Mouse (Mus musculus): ENCODE measurements around the gene Slc15a4. TPM values are rescaled to one million over a fixed set of nuclear protein-coding genes. Genes with fewer than 3 reads are reported as not detected.

Slc15a4 gene
- polyA plus RNA-seq, 1 experiment from 2014 or later: 11.3 TPM

DNA sequence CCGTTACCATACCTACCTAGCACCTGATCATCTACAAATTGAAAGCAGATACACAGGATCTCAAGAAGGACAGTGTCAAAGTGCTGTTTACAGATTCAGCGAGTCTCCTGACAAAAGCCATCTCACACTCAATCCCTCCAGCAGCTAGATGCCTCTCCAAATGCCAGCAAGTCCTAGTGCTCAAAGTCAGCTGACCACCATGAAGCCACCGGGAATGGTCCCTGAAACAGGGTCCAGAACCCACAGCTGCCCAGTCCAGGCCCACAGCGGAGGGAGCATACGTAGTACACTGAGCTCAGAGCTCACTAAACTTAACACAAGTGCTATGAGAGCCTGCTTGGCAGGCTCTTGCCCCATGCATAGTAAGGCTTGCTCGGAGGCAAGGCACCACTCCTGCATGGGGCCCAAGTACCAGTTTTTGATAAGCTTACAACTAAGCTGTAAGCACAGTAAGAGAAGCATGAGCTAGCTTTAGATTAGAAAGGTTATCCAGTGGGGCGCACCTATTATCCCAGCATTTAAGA lies 23.4 kb downstream of the Slc15a4 start:
- peaks cover 43% of the 10 kb centered on the region for H3K4me1 ChIP-seq (ENCODE audit: insufficient read depth)
- H3K36me3 ChIP-seq (replicated peaks; ENCODE audit: insufficient read depth, low read length): peaks cover 41% of the 10 kb centered on the region
- no peak for ATAC-seq

DNA sequence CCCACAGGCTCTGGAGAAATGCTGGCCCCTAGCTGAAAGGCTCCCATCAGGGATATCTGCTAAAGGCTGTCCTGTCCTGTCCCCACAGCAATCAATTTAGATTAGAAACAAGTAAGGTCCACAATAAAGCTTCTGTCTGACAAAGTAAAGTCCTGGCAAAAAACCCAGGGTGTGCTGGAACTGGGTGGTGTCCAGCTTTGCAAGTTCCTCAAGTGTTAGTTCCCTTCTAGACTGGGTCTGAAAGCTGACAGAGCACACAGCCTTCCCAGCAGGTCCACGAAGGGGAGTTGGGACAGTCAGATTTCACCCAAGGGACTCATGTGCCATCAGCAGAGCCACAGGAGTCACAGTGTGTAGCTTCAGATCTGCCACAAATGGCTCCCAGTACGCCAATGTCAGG lies 25.2 kb downstream of the Slc15a4 start:
- no peaks in the 10 kb centered on the region for H3K27me3 ChIP-seq (ENCODE audit: insufficient read depth, low read length)
- DNase-seq: no peak
- peaks cover 58% of the 10 kb centered on the region for H3K36me3 ChIP-seq (replicated peaks; ENCODE audit: insufficient read depth, low read length)
- no peak overlapping the region for H3K27ac ChIP-seq (ENCODE audit: low read depth)
- H3K4me2 ChIP-seq (ENCODE audit: low read depth, low read length): no peak overlapping the region
- H3K4me1 ChIP-seq (ENCODE audit: insufficient read depth): peaks cover 31% of the 10 kb centered on the region
- no peak for ATAC-seq
- TF ChIP-seq CTCF (IDR thresholded peaks at IDR 0.05; ENCODE audit: low read depth): no peak
- TF ChIP-seq EP300 (IDR thresholded peaks at IDR 0.05; ENCODE audit: low read depth): no peak
- 77% methylated on average over 2 of the region's 2 CpGs for WGBS (ENCODE audit: insufficient replicate concordance)
- no peak overlapping the region for H3K9ac ChIP-seq (replicated peaks)
- no peaks in the 10 kb centered on the region for H3K9me3 ChIP-seq (ENCODE audit: low read length)
- H3K4me3 ChIP-seq (ENCODE audit: low read depth, low read length): no peak overlapping the region

More for the DNA sequence above, 23.4 kb downstream of the Slc15a4 start:
- H3K4me2 ChIP-seq (ENCODE audit: low read depth, low read length): 0 out of 2 replicates have a peak overlapping the region, but pooled peaks have one; percentile 6
- TF ChIP-seq EP300 (IDR thresholded peaks at IDR 0.05; ENCODE audit: low read depth) (no peak), CTCF (IDR thresholded peaks at IDR 0.05; ENCODE audit: low read depth) (no peak)
- no peaks in the 10 kb centered on the region for H3K27me3 ChIP-seq (ENCODE audit: insufficient read depth, low read length)
- DNase-seq: no peak
- H3K27ac ChIP-seq (ENCODE audit: low read depth): peak overlapping the region; percentile 91; the same call in 1 of the 2 replicates
- 0 out of 2 replicates have a peak overlapping the region, but pooled peaks have one; percentile 7 for H3K9ac ChIP-seq (replicated peaks)
- 81% methylated on average over 7 of the region's 7 CpGs for WGBS (ENCODE audit: insufficient replicate concordance)
- no peaks in the 10 kb centered on the region for H3K9me3 ChIP-seq (ENCODE audit: low read length)
- H3K4me3 ChIP-seq (ENCODE audit: low read depth, low read length): no peak overlapping the region

DNA sequence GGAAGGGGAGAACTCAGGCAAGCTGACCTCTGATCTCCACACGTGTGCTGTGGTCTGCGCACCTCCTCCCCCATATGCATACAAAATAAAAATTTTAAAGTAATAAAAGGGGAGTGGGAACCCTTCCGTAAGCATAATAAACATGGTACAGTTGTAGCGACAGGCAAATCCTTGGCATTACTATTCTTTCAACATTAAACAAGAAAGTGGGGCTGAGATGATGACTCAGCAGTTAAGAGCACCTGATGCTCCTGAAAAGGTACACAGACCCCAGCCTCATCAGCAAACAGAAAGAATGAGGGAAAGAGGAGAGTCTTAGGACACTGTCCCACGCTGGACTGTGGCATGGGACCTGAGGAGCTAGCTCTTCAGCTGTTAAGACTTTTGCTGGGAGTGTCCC lies 29.7 kb downstream of the Slc15a4 start:
- Histone ChIP-seq H3K4me1 (ENCODE audit: insufficient read depth) (no peaks in the 10 kb centered on the region), H3K4me2 (ENCODE audit: low read depth, low read length) (no peak overlapping the region), H3K36me3 (replicated peaks; ENCODE audit: insufficient read depth, low read length) (peaks cover 93% of the 10 kb centered on the region), H3K9me3 (ENCODE audit: low read length) (no peaks in the 10 kb centered on the region), H3K4me3 (ENCODE audit: low read depth, low read length) (no peak overlapping the region), H3K27me3 (ENCODE audit: insufficient read depth, low read length) (no peaks in the 10 kb centered on the region), H3K9ac (replicated peaks) (no peak overlapping the region), H3K27ac (ENCODE audit: low read depth) (no peak overlapping the region)
- no peak for DNase-seq
- TF ChIP-seq CTCF (IDR thresholded peaks at IDR 0.05; ENCODE audit: low read depth): no peak
- TF ChIP-seq EP300 (IDR thresholded peaks at IDR 0.05; ENCODE audit: low read depth): no peak
- WGBS (ENCODE audit: insufficient replicate concordance): 88% methylated on average over 5 of the region's 5 CpGs
- ATAC-seq: no peak

DNA sequence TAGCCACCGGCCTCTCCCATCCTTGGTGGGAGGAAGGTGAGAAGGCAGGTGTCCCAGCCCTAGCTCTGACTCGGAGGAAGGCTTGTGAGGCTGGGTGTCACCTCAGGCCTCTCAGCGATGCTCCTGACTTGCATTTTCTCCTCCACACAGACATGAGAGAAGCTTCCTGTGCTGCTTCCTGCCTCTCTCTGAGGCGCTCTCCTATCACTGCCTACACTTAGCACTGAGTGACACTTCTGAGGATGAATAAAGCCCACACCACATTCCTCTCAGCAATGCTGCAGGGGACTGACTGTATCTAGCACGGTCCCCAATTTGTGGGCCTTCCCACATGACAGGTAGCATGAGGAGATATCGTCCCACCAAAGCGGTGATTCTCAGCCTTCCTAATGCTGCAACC lies 35.8 kb downstream of the Slc15a4 start:
- ATAC-seq: no peak
- H3K36me3 ChIP-seq (replicated peaks; ENCODE audit: insufficient read depth, low read length): peaks cover 87% of the 10 kb centered on the region
- WGBS (ENCODE audit: insufficient replicate concordance): 83% methylated on average over 7 of the region's 7 CpGs

DNA sequence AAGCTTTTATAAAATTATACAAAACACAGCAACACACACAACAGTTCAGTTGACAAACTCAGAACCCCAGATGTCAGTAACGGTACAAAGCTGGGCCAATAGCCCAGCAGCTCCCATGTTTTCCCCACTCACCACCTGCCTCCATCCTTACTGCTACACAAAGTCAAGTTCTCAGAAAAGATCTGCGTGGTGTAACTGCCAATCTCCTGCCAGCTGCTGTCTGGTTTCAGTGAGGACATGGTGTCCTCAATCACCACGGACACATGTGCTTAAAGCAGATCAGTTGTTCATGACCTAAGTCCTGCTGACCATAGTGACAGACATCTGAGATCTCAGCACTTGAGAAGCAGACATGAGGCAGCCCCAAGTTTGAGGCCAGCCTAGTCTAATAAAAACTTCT lies 37.0 kb downstream of the Slc15a4 start:
- H3K36me3 ChIP-seq (replicated peaks; ENCODE audit: insufficient read depth, low read length): peaks cover 82% of the 10 kb centered on the region
- no peaks in the 10 kb centered on the region for H3K9me3 ChIP-seq (ENCODE audit: low read length)

More for the DNA sequence above, 35.8 kb downstream of the Slc15a4 start:
- Histone ChIP-seq H3K4me2 (ENCODE audit: low read depth, low read length) (no peak overlapping the region), H3K4me1 (ENCODE audit: insufficient read depth) (no peaks in the 10 kb centered on the region), H3K9ac (replicated peaks) (no peak overlapping the region), H3K27me3 (ENCODE audit: insufficient read depth, low read length) (no peaks in the 10 kb centered on the region), H3K4me3 (ENCODE audit: low read depth, low read length) (no peak overlapping the region), H3K9me3 (ENCODE audit: low read length) (no peaks in the 10 kb centered on the region), H3K27ac (ENCODE audit: low read depth) (no peak overlapping the region)
- no peak for TF ChIP-seq EP300 (IDR thresholded peaks at IDR 0.05; ENCODE audit: low read depth)
- no peak for TF ChIP-seq CTCF (IDR thresholded peaks at IDR 0.05; ENCODE audit: low read depth)
- no peak for DNase-seq

DNA sequence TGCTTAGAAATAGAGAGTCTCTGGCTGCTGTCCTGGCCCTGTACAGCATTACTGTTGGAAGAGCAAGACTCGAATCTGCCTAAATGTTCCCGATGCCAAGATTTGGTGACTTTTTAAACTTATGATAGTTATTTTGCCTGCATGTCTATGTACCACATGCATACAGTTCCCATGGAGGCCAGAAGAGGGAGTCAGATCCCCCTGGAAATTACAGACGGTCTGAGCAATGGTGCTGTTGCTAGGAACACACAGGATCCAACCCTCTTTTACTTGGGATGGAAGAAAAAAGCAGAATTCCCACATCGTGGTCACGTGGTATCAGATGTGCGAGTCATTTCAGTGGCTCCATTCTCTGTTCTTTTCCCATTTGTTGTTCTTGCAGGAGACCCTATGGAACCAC lies 39.8 kb downstream of the Slc15a4 start:
- Histone ChIP-seq H3K27ac (ENCODE audit: low read depth) (no peak overlapping the region), H3K36me3 (replicated peaks; ENCODE audit: insufficient read depth, low read length) (peaks cover 55% of the 10 kb centered on the region), H3K4me1 (ENCODE audit: insufficient read depth) (no peaks in the 10 kb centered on the region), H3K4me2 (ENCODE audit: low read depth, low read length) (no peak overlapping the region), H3K4me3 (ENCODE audit: low read depth, low read length) (no peak overlapping the region), H3K9me3 (ENCODE audit: low read length) (no peaks in the 10 kb centered on the region), H3K9ac (replicated peaks) (no peak overlapping the region), H3K27me3 (ENCODE audit: insufficient read depth, low read length) (no peaks in the 10 kb centered on the region)
- ATAC-seq (no peak), DNase-seq (no peak)
- no peak for TF ChIP-seq EP300 (IDR thresholded peaks at IDR 0.05; ENCODE audit: low read depth)
- peak; percentile 63 for TF ChIP-seq CTCF (IDR thresholded peaks at IDR 0.05; ENCODE audit: low read depth)
- WGBS (ENCODE audit: insufficient replicate concordance): 73% methylated on average over 6 of the region's 6 CpGs

More for the DNA sequence above, 37.0 kb downstream of the Slc15a4 start:
- WGBS (ENCODE audit: insufficient replicate concordance): 71% methylated on average over 3 of the region's 3 CpGs
- DNase-seq (no peak), ATAC-seq (no peak)
- Histone ChIP-seq H3K27ac (ENCODE audit: low read depth) (no peak overlapping the region), H3K4me1 (ENCODE audit: insufficient read depth) (no peaks in the 10 kb centered on the region), H3K9ac (replicated peaks) (no peak overlapping the region), H3K27me3 (ENCODE audit: insufficient read depth, low read length) (no peaks in the 10 kb centered on the region), H3K4me3 (ENCODE audit: low read depth, low read length) (no peak overlapping the region), H3K4me2 (ENCODE audit: low read depth, low read length) (no peak overlapping the region)
- TF ChIP-seq EP300 (IDR thresholded peaks at IDR 0.05; ENCODE audit: low read depth) (no peak), CTCF (IDR thresholded peaks at IDR 0.05; ENCODE audit: low read depth) (no peak)

Measured in liver, postnatal 0 days (tissue).